Mouse (Mus musculus): Measurements from ENCODE around the gene Itgb4. TPM values are rescaled to one million over a fixed set of nuclear protein-coding genes. Genes with fewer than 3 reads are reported as not detected.
"Not testable (repeated sequence)": the region's sequence is repeated elsewhere in the genome, so short reads cannot be mapped to it uniquely, and the experiment has no call there.

Itgb4 gene
- polyA plus RNA-seq, 1 experiment: 0.01 TPM

GRCm38 (mm10) chr11:116021328-116022220 lies 47.1 kb downstream of the Itgb4 start:
- H3K27me3 ChIP-seq (ENCODE audit: control insufficient read depth): no peaks in the 10 kb centered on the region
- no peaks in the 10 kb centered on the region for H3K9me3 ChIP-seq (ENCODE audit: control insufficient read depth, low read length)
- peak overlapping the region; percentile 58 for H3K4me3 ChIP-seq (replicated peaks)
- H3K4me1 ChIP-seq (ENCODE audit: control insufficient read depth): peaks cover 23% of the 10 kb centered on the region
- peaks cover 37% of the 10 kb centered on the region for H3K36me3 ChIP-seq (ENCODE audit: control insufficient read depth)
- TF ChIP-seq GATA1 (IDR thresholded peaks at IDR 0.05; ENCODE audit: low read length): no peak
- no peak for TF ChIP-seq TAL1 (IDR thresholded peaks at IDR 0.05; ENCODE audit: low read length)

DNA sequence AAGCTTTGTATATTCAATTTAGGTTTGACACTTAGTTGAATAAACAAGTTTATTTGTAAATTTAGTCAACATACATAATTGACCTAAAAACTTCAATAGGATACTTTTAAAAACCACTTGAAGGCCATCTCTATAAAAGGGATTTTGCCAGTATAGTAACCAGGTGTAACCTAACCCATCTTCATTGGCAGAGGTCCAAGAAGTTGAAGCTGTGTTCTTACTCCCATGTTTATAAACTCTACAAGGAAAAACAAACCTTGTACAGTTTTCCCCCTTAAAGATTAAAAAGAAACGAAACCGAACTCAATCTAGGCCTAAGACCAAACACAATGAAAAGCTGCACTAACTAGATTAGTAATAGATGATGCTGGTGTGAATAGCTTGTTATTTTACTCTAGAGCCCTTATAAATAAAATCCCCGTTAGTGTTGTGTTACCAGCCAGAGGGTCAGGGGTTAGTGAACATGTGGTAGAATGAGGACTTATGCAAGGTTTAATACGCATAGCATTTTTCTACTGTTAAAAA lies 47.8 kb downstream of the Itgb4 start:
- TF ChIP-seq GATA1 (IDR thresholded peaks at IDR 0.05; ENCODE audit: low read length): no peak
- TF ChIP-seq TAL1 (IDR thresholded peaks at IDR 0.05; ENCODE audit: low read length): no peak
- no peaks in the 10 kb centered on the region for H3K27me3 ChIP-seq (ENCODE audit: control insufficient read depth)
- peaks cover 23% of the 10 kb centered on the region for H3K4me1 ChIP-seq (ENCODE audit: control insufficient read depth)
- peaks cover 37% of the 10 kb centered on the region for H3K36me3 ChIP-seq (ENCODE audit: control insufficient read depth)
- H3K9me3 ChIP-seq (ENCODE audit: control insufficient read depth, low read length): no peaks in the 10 kb centered on the region
- H3K4me3 ChIP-seq (replicated peaks): peak overlapping the region; percentile 58

DNA sequence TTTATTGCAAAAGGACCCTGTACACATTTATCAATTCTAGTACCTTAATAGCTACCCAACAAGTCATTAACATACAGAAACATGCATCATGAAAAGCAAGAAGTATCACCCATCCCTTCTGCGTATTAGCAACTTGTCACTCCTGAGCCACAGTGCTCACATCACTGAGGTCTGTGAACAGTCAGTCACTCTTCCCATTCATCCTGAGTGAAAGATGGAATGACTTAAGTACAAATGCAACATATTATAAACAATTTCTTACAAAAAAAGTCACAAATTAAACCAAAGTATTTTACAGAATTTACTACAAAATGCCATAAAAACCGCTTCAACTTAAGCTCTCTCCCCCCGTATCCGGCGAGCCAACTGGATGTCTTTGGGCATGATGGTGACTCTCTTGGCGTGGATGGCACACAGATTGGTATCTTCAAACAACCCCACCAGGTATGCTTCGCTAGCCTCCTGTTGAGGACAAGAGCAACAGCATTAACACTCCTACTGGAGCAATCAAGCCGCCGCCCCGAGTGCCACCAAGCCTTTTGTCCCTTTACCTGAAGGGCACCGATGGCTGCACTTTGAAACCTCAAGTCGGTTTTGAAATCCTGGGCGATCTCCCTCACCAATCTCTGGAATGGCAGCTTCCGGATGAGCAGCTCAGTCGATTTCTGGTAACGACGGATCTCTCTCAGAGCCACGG lies 48.7 kb downstream of the Itgb4 start:
- Histone ChIP-seq H3K4me3 (replicated peaks) (peak overlapping the region; percentile 97), H3K4me1 (ENCODE audit: control insufficient read depth) (peaks cover 23% of the 10 kb centered on the region), H3K36me3 (ENCODE audit: control insufficient read depth) (peaks cover 37% of the 10 kb centered on the region)
- not testable (repeated sequence) for H3K27me3 ChIP-seq (ENCODE audit: control insufficient read depth); H3K9me3 ChIP-seq (ENCODE audit: control insufficient read depth, low read length)

- no peak for TF ChIP-seq GATA1 (IDR thresholded peaks at IDR 0.05; ENCODE audit: low read length)
- TF ChIP-seq TAL1 (IDR thresholded peaks at IDR 0.05; ENCODE audit: low read length): no peak
- H3K27me3 ChIP-seq (ENCODE audit: control insufficient read depth): no peaks in the 10 kb centered on the region
Observed at GRCm38 (mm10) chr11:116023771-116024355, 49.4 kb downstream of the Itgb4 start.

GRCm38 (mm10) chr11:116024356-116024808 lies 49.9 kb downstream of the Itgb4 start:
- Histone ChIP-seq H3K36me3 (ENCODE audit: control insufficient read depth) (peaks cover 37% of the 10 kb centered on the region), H3K9me3 (ENCODE audit: control insufficient read depth, low read length) (no peaks in the 10 kb centered on the region), H3K4me3 (replicated peaks) (peak overlapping the region; percentile 97), H3K27me3 (ENCODE audit: control insufficient read depth) (no peaks in the 10 kb centered on the region), H3K4me1 (ENCODE audit: control insufficient read depth) (peaks cover 32% of the 10 kb centered on the region)
- TF ChIP-seq GATA1 (IDR thresholded peaks at IDR 0.05; ENCODE audit: low read length) (no peak), TAL1 (IDR thresholded peaks at IDR 0.05; ENCODE audit: low read length) (no peak)

More at GRCm38 (mm10) chr11:116023771-116024355, 49.4 kb downstream of the Itgb4 start:
- H3K4me3 ChIP-seq (replicated peaks): peak overlapping the region; percentile 97
- no peaks in the 10 kb centered on the region for H3K9me3 ChIP-seq (ENCODE audit: control insufficient read depth, low read length)
- peaks cover 37% of the 10 kb centered on the region for H3K36me3 ChIP-seq (ENCODE audit: control insufficient read depth)
- H3K4me1 ChIP-seq (ENCODE audit: control insufficient read depth): peaks cover 26% of the 10 kb centered on the region

- Histone ChIP-seq H3K4me1 (ENCODE audit: control insufficient read depth) (peaks cover 37% of the 10 kb centered on the region), H3K36me3 (ENCODE audit: control insufficient read depth) (peaks cover 33% of the 10 kb centered on the region), H3K9me3 (ENCODE audit: control insufficient read depth, low read length) (no peaks in the 10 kb centered on the region), H3K27me3 (ENCODE audit: control insufficient read depth) (no peaks in the 10 kb centered on the region), H3K4me3 (replicated peaks) (peak overlapping the region; percentile 6)
- TF ChIP-seq GATA1 (IDR thresholded peaks at IDR 0.05; ENCODE audit: low read length): no peak
- TF ChIP-seq TAL1 (IDR thresholded peaks at IDR 0.05; ENCODE audit: low read length): no peak
Observed at GRCm38 (mm10) chr11:116025056-116025845, 50.7 kb downstream of the Itgb4 start.

- Histone ChIP-seq H3K9me3 (ENCODE audit: control insufficient read depth, low read length) (no peaks in the 10 kb centered on the region), H3K4me1 (ENCODE audit: control insufficient read depth) (peaks cover 46% of the 10 kb centered on the region), H3K4me3 (replicated peaks) (no peak within 1 kb of the TSS), H3K36me3 (ENCODE audit: control insufficient read depth) (peaks cover 25% of the 10 kb centered on the region), H3K27me3 (ENCODE audit: control insufficient read depth) (no peaks in the 10 kb centered on the region)
- TF ChIP-seq TAL1 (IDR thresholded peaks at IDR 0.05; ENCODE audit: low read length): no peak
- TF ChIP-seq GATA1 (IDR thresholded peaks at IDR 0.05; ENCODE audit: low read length): no peak
Observed at GRCm38 (mm10) chr11:116027756-116028155, 53.2 kb downstream of the Itgb4 start, which contains the start of gene H3f3b. H3f3b (minus strand) TSS chr11:116027962.

- Histone ChIP-seq H3K4me1 (ENCODE audit: control insufficient read depth) (peaks cover 50% of the 10 kb centered on the region), H3K36me3 (ENCODE audit: control insufficient read depth) (peaks cover 29% of the 10 kb centered on the region), H3K4me3 (replicated peaks) (no peak overlapping the region), H3K27me3 (ENCODE audit: control insufficient read depth) (no peaks in the 10 kb centered on the region), H3K9me3 (ENCODE audit: control insufficient read depth, low read length) (no peaks in the 10 kb centered on the region)
- no peak for TF ChIP-seq TAL1 (IDR thresholded peaks at IDR 0.05; ENCODE audit: low read length)
- no peak for TF ChIP-seq GATA1 (IDR thresholded peaks at IDR 0.05; ENCODE audit: low read length)
Observed at GRCm38 (mm10) chr11:116028177-116028865, 53.8 kb downstream of the Itgb4 start.

Measured in erythroblast, embryonic 14.5 days (primary cell).